Mouse (Mus musculus): ENCODE measurements around the gene Stac3.

DNA sequence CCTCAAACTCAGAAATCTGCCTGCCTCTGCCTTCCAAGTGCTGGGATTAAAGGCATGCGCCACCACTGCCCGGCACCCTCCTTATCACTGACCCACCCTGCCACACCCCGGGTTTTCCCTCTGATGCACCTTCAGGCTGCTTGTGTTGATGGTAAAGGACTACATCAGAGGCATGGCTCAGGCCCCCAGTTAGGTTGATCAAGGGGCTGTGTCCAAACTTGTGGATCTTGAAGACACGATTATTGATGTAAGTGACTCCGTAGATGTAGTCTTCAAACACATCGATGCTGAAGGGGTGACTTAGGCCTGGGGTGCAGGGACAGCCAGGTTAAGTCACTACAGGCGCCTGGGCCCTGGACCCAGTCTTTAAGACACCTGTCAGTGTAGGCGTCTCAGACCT is 40.0 kb downstream of the Stac3 start:
- TF ChIP-seq CTCF (IDR thresholded peaks at IDR 0.05; ENCODE audit: borderline replicate concordance, insufficient read depth, low read depth, low read length) (no peak), POLR2A (IDR thresholded peaks at IDR 0.05; ENCODE audit: borderline replicate concordance, insufficient read depth, low read length) (no peak)
